Mouse (Mus musculus) forebrain, embryonic 14.5 days (tissue): ENCODE data around the gene Myh10. TPM values are rescaled to one million over a fixed set of nuclear protein-coding genes. Genes with fewer than 3 reads are reported as not detected.
A peak's percentile ranks its signal among the peaks of the same experiment; 100 is the strongest.

Experiments used
- ATAC-seq: fragments of 200-750 bp; cut with Nextera tagmentation; 2 replicates; pipeline ENCODE4 v1.8.0; 2017; ENCODE audit warnings: mild to moderate bottlenecking, moderate library complexity
- DNase-seq: peaks from one replicate; pipeline ENCODE4 v3.0.0-alpha.2; 2015; ENCODE audit warnings: low spot score
- H3K27ac ChIP-seq: fragments of 300-500 bp; sonication (generic); 2 replicates; pipeline ENCODE4 v1.5.1; 2014; ENCODE audit warnings: low read depth, mild to moderate bottlenecking, control low read depth, low read length, moderate library complexity
- H3K27me3 ChIP-seq: fragments of 300-500 bp; sonication (generic); replicated peaks from 2 replicates; pipeline ENCODE4 v1.6.1; 2014; ENCODE audit warnings: low read length, control low read depth, mixed read lengths; ENCODE audit not compliant: control insufficient read depth, insufficient read depth
- H3K36me3 ChIP-seq: fragments of 300-500 bp; sonication (generic); 2 replicates; pipeline ENCODE4 v1.6.1; 2014; ENCODE audit warnings: low read length, control low read depth; ENCODE audit not compliant: control insufficient read depth, insufficient read depth
- H3K4me1 ChIP-seq: fragments of 300-500 bp; sonication (generic); 2 replicates; pipeline ENCODE4 v1.6.1; 2014; ENCODE audit warnings: antibody characterized with exemption, low read length, control low read depth; ENCODE audit not compliant: control insufficient read depth, insufficient read depth
- H3K4me2 ChIP-seq: fragments of 300-500 bp; sonication (generic); 2 replicates; pipeline ENCODE4 v1.6.1; 2014; ENCODE audit warnings: mild to moderate bottlenecking, control low read depth, low read length
- H3K4me3 ChIP-seq: fragments of 300-500 bp; sonication (generic); 2 replicates; pipeline ENCODE4 v1.5.1; 2014; ENCODE audit warnings: low read depth, low read length, control low read depth
- H3K9ac ChIP-seq: fragments of 300-500 bp; sonication (generic); 2 replicates; pipeline ENCODE4 v1.6.1; 2014; ENCODE audit warnings: mild to moderate bottlenecking, low read length, control low read depth, moderate library complexity
- H3K9me3 ChIP-seq: fragments of 300-500 bp; sonication (generic); replicated peaks from 2 replicates; pipeline ENCODE4 v1.6.1; 2016; ENCODE audit warnings: low read length, control low read depth, mixed read lengths; ENCODE audit not compliant: control insufficient read depth
- WGBS: fragments of 180-500 bp; shearing (Covaris S2); extraction: QIAGEN DNeasy Blood & Tissue Kit; methylation state at CpG from one replicate; pipeline ENCODE4 v1.1.7; 2014; 5-methylcytosine and 5-hydroxymethylcytosine counted together
- polyA plus RNA-seq: library from polyadenylated mRNA; unstranded; fragments of >200 nt; fragmentation: Nextera tagmentation; extraction: Ambion mirVana; gene quantifications from 2 replicates; pipeline ENCODE4 v1.2.1, GENCODE M21; 2014

Myh10 gene
- polyA plus RNA-seq, 1 experiment from 2014 or later, result 88.8 TPM

GRCm38 (mm10) chr11:68750938-68751337 is 59.6 kb downstream of the Myh10 start:
- Histone ChIP-seq H3K36me3 (peaks cover 44% of the 10 kb centered on the region), H3K27ac (no peak overlapping the region), H3K4me1 (no peaks in the 10 kb centered on the region), H3K4me2 (no peak overlapping the region), H3K9me3 (no peaks in the 10 kb centered on the region), H3K9ac (no peak overlapping the region), H3K27me3 (no peaks in the 10 kb centered on the region), H3K4me3 (no peak overlapping the region)
- DNase-seq, result peak; percentile 23
- no peak for ATAC-seq
- WGBS, result 71% methylated on average over 8 of the region's 8 CpGs

GRCm38 (mm10) chr11:68754283-68754682 is 62.9 kb downstream of the Myh10 start:
- WGBS, result 63% methylated on average over 7 of the region's 7 CpGs
- Histone ChIP-seq H3K9ac (no peak overlapping the region), H3K27ac (no peak overlapping the region), H3K27me3 (no peaks in the 10 kb centered on the region), H3K36me3 (peaks cover 18% of the 10 kb centered on the region; the same call in 1 of the 2 replicates), H3K9me3 (no peaks in the 10 kb centered on the region), H3K4me2 (no peak overlapping the region), H3K4me1 (no peaks in the 10 kb centered on the region), H3K4me3 (no peak overlapping the region)
- ATAC-seq (no peak), DNase-seq (no peak)

- Histone ChIP-seq H3K27me3 (no peaks in the 10 kb centered on the region), H3K9me3 (no peaks in the 10 kb centered on the region), H3K27ac (0 out of 2 replicates have a peak overlapping the region, but pooled peaks have one; percentile 7), H3K4me3 (no peak overlapping the region), H3K36me3 (peaks cover 32% of the 10 kb centered on the region), H3K9ac (peak overlapping the region; percentile 21; the same call in 1 of the 2 replicates), H3K4me1 (no peaks in the 10 kb centered on the region), H3K4me2 (no peak overlapping the region)
- DNase-seq (no peak), ATAC-seq (no peak)
- WGBS, result 81% methylated on average over 11 of the region's 11 CpGs
Observed at GRCm38 (mm10) chr11:68756456-68757348, 65.3 kb downstream of the Myh10 start.

DNA sequence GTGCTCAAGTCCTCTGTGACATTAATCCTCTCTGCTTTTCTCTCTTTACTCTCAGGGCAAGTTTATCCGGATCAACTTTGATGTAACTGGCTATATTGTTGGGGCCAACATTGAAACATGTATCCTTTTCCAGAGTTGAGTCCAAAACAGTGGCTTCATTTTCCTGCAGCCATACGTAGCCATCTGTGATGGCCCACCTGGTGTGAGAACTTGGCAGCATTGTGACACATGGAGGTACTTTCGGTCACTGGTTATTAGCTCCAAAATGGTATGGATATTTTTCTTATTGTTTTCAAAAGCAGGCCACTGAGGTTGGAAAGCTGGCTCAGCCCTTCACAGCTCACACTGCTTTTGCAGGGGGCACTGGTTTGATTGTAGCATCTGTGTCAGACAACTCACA is 68.3 kb downstream of the Myh10 start:
- no peak for ATAC-seq
- H3K4me2 ChIP-seq, result no peak overlapping the region
- no peak overlapping the region for H3K27ac ChIP-seq
- H3K4me1 ChIP-seq, result peaks cover 3% of the 10 kb centered on the region; the same call in 1 of the 2 replicates
- no peaks in the 10 kb centered on the region for H3K27me3 ChIP-seq
- H3K4me3 ChIP-seq, result no peak overlapping the region
- H3K9me3 ChIP-seq, result no peaks in the 10 kb centered on the region
- DNase-seq, result no peak
- H3K36me3 ChIP-seq, result peaks cover 52% of the 10 kb centered on the region
- 85% methylated on average over 3 of the region's 3 CpGs for WGBS
- no peak overlapping the region for H3K9ac ChIP-seq

DNA sequence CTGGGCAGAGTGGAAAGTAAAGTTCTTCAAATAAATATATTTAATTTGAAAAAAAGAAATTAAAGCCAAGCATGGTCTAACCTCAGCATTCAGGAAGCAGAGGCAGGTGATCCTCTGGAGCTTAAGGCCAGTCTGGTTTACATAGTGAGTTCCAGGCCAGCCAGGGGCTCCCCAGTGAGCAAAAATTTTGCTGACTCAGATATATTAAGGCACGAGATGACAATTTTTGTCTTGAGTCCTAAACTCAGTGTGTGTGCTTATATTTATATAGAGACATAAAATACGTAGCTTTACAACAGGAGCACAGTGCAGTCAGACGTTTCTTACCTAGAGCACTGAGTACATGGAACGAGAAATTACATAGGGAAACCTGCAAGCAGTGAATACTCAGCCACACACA is 69.8 kb downstream of the Myh10 start:
- H3K36me3 ChIP-seq, result peaks cover 66% of the 10 kb centered on the region
- H3K4me1 ChIP-seq, result peaks cover 8% of the 10 kb centered on the region
- H3K4me2 ChIP-seq, result no peak overlapping the region
- no peak overlapping the region for H3K9ac ChIP-seq
- H3K27ac ChIP-seq, result no peak overlapping the region
- WGBS, result 91% methylated on average over 4 of the region's 4 CpGs
- ATAC-seq (no peak), DNase-seq (no peak)
- no peaks in the 10 kb centered on the region for H3K27me3 ChIP-seq
- no peaks in the 10 kb centered on the region for H3K9me3 ChIP-seq
- H3K4me3 ChIP-seq, result no peak overlapping the region

DNA sequence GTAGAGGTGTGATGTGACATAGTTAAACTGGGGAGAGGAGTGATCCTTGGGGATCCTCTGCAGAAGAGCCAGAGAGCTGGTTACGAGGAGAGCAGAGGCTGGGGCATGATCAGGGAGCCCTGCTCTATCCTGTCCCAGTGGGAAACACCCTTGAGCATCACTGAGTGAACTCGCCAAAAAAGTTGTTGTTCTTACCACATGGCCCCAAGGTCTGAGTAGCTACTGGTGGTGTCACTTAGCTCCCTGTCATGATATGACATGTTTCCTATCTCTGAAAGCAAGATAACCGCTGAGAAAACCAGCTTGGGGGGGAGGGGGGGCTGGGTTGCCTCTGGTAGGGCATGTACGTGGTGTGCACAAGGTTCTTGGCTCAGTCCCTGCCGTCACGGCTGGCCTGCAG is 70.3 kb downstream of the Myh10 start:
- Histone ChIP-seq H3K27ac (no peak overlapping the region), H3K9ac (no peak overlapping the region), H3K27me3 (no peaks in the 10 kb centered on the region), H3K9me3 (no peaks in the 10 kb centered on the region), H3K36me3 (peaks cover 70% of the 10 kb centered on the region), H3K4me3 (no peak overlapping the region), H3K4me1 (peaks cover 8% of the 10 kb centered on the region), H3K4me2 (no peak overlapping the region)
- no peak for DNase-seq
- ATAC-seq, result no peak
- 82% methylated on average over 6 of the region's 6 CpGs for WGBS

DNA sequence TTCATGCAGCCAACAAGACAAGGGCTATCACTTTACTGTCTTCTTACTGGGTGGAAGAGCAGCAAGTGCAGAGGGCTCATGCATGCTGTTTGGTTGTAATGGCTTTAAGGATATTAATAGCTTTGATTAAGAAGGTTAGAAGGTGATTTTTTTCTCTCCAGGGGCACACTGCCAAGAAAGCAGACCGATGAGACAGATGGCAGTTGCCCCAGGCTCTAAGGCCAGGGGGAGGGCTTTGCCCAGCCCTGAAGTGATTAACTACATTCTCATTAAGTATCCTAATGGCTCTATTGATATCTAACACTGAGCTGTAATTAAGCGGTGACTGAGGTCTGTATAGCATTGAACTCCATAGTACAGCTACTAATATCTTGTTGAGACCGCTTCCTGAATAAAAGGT is 73.3 kb downstream of the Myh10 start:
- H3K4me1 ChIP-seq, result peaks cover 8% of the 10 kb centered on the region
- DNase-seq, result peak; percentile 70

DNA sequence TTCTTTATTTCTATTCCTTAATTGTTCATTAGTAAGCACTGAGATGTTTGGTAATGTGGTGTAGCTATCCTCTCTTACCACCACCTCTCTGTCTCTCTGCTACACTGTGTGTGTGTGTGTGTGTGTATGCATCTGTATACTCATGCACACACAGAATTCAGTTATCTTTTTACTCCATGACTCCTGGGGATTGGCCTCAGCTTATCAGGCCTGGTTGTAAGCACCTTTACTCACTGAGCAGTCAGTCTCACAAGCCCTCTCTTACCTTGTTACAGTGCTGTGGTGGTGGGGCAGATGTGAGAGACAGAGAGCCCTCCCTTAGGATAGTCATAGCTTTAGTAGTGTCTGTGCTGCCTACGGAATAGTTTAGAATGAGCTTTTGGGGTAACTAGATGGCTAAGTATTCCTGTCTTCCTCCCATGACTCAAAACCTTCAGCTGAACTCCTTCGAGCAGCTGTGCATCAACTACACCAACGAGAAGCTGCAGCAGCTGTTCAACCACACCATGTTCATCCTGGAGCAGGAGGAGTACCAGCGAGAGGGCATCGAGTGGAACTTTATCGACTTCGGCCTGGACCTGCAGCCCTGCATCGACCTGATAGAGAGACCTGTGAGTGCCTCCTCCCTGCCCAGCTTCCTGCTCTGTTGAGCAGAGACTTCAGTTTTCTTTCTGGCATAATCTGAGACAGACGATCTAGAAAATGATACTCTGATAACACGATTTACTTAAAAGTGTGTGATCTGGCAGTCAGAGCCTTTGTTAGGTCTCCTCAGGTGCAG is 76.6 kb downstream of the Myh10 start:
- peaks cover 99% of the 10 kb centered on the region for H3K36me3 ChIP-seq
- H3K27ac ChIP-seq, result no peak overlapping the region
- no peak overlapping the region for H3K4me3 ChIP-seq
- peaks cover 8% of the 10 kb centered on the region for H3K4me1 ChIP-seq
- no peak for ATAC-seq
- no peaks in the 10 kb centered on the region for H3K9me3 ChIP-seq
- no peak for DNase-seq
- WGBS, result 98% methylated on average over 10 of the region's 10 CpGs
- H3K4me2 ChIP-seq, result no peak overlapping the region
- H3K9ac ChIP-seq, result no peak overlapping the region
- no peaks in the 10 kb centered on the region for H3K27me3 ChIP-seq

More for the DNA sequence above, 73.3 kb downstream of the Myh10 start:
- ATAC-seq, result peak; percentile 79
- H3K27me3 ChIP-seq, result no peaks in the 10 kb centered on the region
- no peak overlapping the region for H3K4me3 ChIP-seq
- H3K9ac ChIP-seq, result no peak overlapping the region
- 15% methylated on average over 3 of the region's 3 CpGs for WGBS
- no peak overlapping the region for H3K27ac ChIP-seq
- no peaks in the 10 kb centered on the region for H3K9me3 ChIP-seq
- no peak overlapping the region for H3K4me2 ChIP-seq
- H3K36me3 ChIP-seq, result peaks cover 98% of the 10 kb centered on the region
